Mouse (Mus musculus) mesoderm, embryonic 11.5 days (tissue): Measurements from ENCODE around the gene Atp6ap1.

ENCODE experiments used
- DNase-seq: peaks from one replicate; pipeline ENCODE4 v3.0.0-alpha.2; 2012; ENCODE audit warnings: low read depth, low spot score

Atp6ap1 gene

GRCm38 (mm10) chrX:74296538-74297448 is at the start of gene Atp6ap1:
Gene Atp6ap1, plus strand, starts transcription at chrX:74297097.
- DNase-seq: peak; percentile 93

- peak; percentile 81 for DNase-seq
These were observed 48.2 kb upstream of the Atp6ap1 start for GRCm38 (mm10) chrX:74248651-74249050.

GRCm38 (mm10) chrX:74249615-74250014 is 47.3 kb upstream of the Atp6ap1 start, which contains the start of gene Flna:
Gene Flna, minus strand, starts transcription at chrX:74249820.
- DNase-seq: peak; percentile 43

GRCm38 (mm10) chrX:74254153-74254887 is 42.6 kb upstream of the Atp6ap1 start, which contains the start of gene Emd:
Gene Emd, plus strand, starts transcription at chrX:74254687.
- peak; percentile 92 for DNase-seq

GRCm38 (mm10) chrX:74254888-74255565 is 41.9 kb upstream of the Atp6ap1 start:
- no peak for DNase-seq

GRCm38 (mm10) chrX:74257746-74258145 is 39.2 kb upstream of the Atp6ap1 start:
- DNase-seq: no peak

GRCm38 (mm10) chrX:74269736-74270061 is 27.2 kb upstream of the Atp6ap1 start:
- DNase-seq: no peak

GRCm38 (mm10) chrX:74270062-74270901 is 26.6 kb upstream of the Atp6ap1 start, which contains the start of gene Rpl10:
Gene Rpl10, plus strand, starts transcription at chrX:74270812.
- DNase-seq: peak; percentile 97

GRCm38 (mm10) chrX:74270902-74271551 is 25.9 kb upstream of the Atp6ap1 start:
- peak; percentile 45 for DNase-seq

GRCm38 (mm10) chrX:74273422-74274322 is 23.2 kb upstream of the Atp6ap1 start:
- no peak for DNase-seq

GRCm38 (mm10) chrX:74277916-74278315 is 19.0 kb upstream of the Atp6ap1 start:
- DNase-seq: no peak

- no peak for DNase-seq
These were observed 15.7 kb upstream of the Atp6ap1 start for GRCm38 (mm10) chrX:74281041-74281731.

GRCm38 (mm10) chrX:74281732-74282394 is 15.0 kb upstream of the Atp6ap1 start, which contains the start of the genes Taz and Dnase1l1:
Gene Taz, plus strand, starts transcription at chrX:74281912.
Gene Dnase1l1, minus strand, starts transcription at chrX:74282337.
- peak; percentile 63 for DNase-seq

GRCm38 (mm10) chrX:74282395-74283091 is 14.4 kb upstream of the Atp6ap1 start:
- DNase-seq: peak; percentile 79

- DNase-seq: no peak
These were observed 13.8 kb upstream of the Atp6ap1 start for GRCm38 (mm10) chrX:74283092-74283437.

- no peak for DNase-seq
These were observed 3.5 kb upstream of the Atp6ap1 start for GRCm38 (mm10) chrX:74293431-74293830.

GRCm38 (mm10) chrX:74298348-74298747 is 1.5 kb downstream of the Atp6ap1 start:
- DNase-seq: no peak

- DNase-seq: no peak
These were observed 2.8 kb downstream of the Atp6ap1 start for GRCm38 (mm10) chrX:74299721-74300120.
